Mouse (Mus musculus) limb, embryonic 13.5 days (tissue): Measurements from ENCODE around the gene 4930430F08Rik. TPM values are rescaled to one million over a fixed set of nuclear protein-coding genes. Genes with fewer than 3 reads are reported as not detected.
"Not testable (repeated sequence)": the region's sequence is repeated elsewhere in the genome, so short reads cannot be mapped to it uniquely, and the experiment has no call there.

Experiments used
- ATAC-seq: fragments of 200-750 bp; cut with Nextera tagmentation; 2 replicates; pipeline ENCODE4 v1.8.0; 2017; ENCODE audit warnings: low read depth, moderate number of reproducible peaks, moderate TSS enrichment; ENCODE audit not compliant: low FRiP score
- H3K27ac ChIP-seq: fragments of 300-500 bp; sonication (generic); 2 replicates; pipeline ENCODE4 v1.5.1; 2015; ENCODE audit warnings: inconsistent platforms, mild to moderate bottlenecking, moderate library complexity
- H3K27me3 ChIP-seq: fragments of 300-500 bp; sonication (generic); 2 replicates; pipeline ENCODE4 v1.6.1; 2015; ENCODE audit warnings: mild to moderate bottlenecking, inconsistent platforms
- H3K36me3 ChIP-seq: fragments of 300-500 bp; sonication (generic); 2 replicates; pipeline ENCODE4 v1.6.1; 2015; ENCODE audit warnings: inconsistent platforms, mild to moderate bottlenecking, moderate library complexity
- H3K4me1 ChIP-seq: fragments of 300-500 bp; sonication (generic); 2 replicates; pipeline ENCODE4 v1.6.1; 2015; ENCODE audit warnings: inconsistent platforms
- H3K4me2 ChIP-seq: fragments of 300-500 bp; sonication (generic); replicated peaks from 2 replicates; pipeline ENCODE4 v1.6.1; 2015; ENCODE audit warnings: inconsistent platforms, mild to moderate bottlenecking, moderate library complexity
- H3K4me3 ChIP-seq: fragments of 300-500 bp; sonication (generic); 2 replicates; pipeline ENCODE4 v1.5.1; 2015; ENCODE audit warnings: moderate library complexity, mild to moderate bottlenecking, inconsistent platforms
- H3K9ac ChIP-seq: fragments of 300-500 bp; sonication (generic); 2 replicates; pipeline ENCODE4 v1.6.1; 2015; ENCODE audit warnings: mild to moderate bottlenecking, inconsistent platforms
- H3K9me3 ChIP-seq: fragments of 300-500 bp; sonication (generic); 2 replicates; pipeline ENCODE4 v1.6.1; 2016; ENCODE audit warnings: inconsistent platforms
- WGBS: fragments of 180-500 bp; shearing (Covaris S2); methylation state at CpG from one replicate; pipeline ENCODE4 v1.1.7; 2015; 5-methylcytosine and 5-hydroxymethylcytosine counted together
- polyA plus RNA-seq: library from polyadenylated mRNA; unstranded; fragments of >200 nt; fragmentation: Nextera tagmentation; extraction: Ambion mirVana; gene quantifications from 2 replicates; pipeline ENCODE4 v1.2.1, GENCODE M21; 2015

Gene 4930430F08Rik
- polyA plus RNA-seq, 1 experiment from 2014 or later: 9.0 TPM

- Histone ChIP-seq H3K9me3 (no peaks in the 10 kb centered on the region), H3K4me1 (no peaks in the 10 kb centered on the region), H3K27me3 (no peaks in the 10 kb centered on the region), H3K9ac (no peak overlapping the region), H3K36me3 (peaks cover 48% of the 10 kb centered on the region), H3K4me3 (no peak overlapping the region), H3K27ac (no peak overlapping the region), H3K4me2 (no peak overlapping the region)
- WGBS: 89% methylated on average over 7 of the region's 7 CpGs
- no peak for ATAC-seq
These were observed 14.9 kb downstream of the 4930430F08Rik start for GRCm38 (mm10) chr10:100575294-100575693.

DNA sequence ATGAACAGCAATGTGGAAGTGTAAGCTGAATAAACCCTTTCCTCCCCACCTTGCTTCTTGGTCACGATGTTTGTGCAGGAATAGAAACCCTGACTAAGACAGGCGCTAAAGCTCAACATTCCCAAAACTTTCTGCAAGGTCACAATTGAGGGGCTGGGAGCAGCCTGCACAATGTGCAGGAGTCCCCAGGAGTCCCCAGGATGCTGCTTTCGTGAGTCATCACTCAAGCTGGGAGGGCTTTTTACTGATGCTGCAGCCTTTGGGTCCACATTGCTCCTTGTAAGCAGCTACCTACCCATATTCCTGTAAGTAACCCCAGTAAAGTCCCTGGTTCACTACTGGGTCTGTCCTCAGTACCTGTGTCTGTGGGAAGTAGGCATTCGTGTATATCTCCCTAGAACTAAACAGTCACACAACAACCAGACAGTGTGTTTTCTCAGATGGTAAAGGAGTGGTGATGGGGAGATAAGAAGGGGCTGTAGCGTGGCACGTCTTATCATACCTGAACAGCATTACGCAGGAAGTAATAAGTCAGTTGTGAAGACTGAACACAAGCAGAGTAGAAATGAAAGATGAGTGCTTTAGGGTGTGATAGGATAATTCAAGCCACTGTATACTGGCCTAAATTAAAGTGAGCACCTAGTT is 15.6 kb downstream of the 4930430F08Rik start:
- Histone ChIP-seq H3K4me2 (no peak overlapping the region), H3K27me3 (no peaks in the 10 kb centered on the region), H3K4me1 (no peaks in the 10 kb centered on the region), H3K36me3 (peaks cover 49% of the 10 kb centered on the region), H3K9ac (no peak overlapping the region), H3K27ac (no peak overlapping the region), H3K4me3 (no peak overlapping the region), H3K9me3 (no peaks in the 10 kb centered on the region)
- WGBS: 91% methylated on average over 7 of the region's 7 CpGs
- ATAC-seq: no peak

- peaks cover 48% of the 10 kb centered on the region for H3K36me3 ChIP-seq
- H3K4me3 ChIP-seq: no peak overlapping the region
- no peaks in the 10 kb centered on the region for H3K4me1 ChIP-seq
- H3K9me3 ChIP-seq: no peaks in the 10 kb centered on the region
- H3K27ac ChIP-seq: no peak overlapping the region
- H3K9ac ChIP-seq: no peak overlapping the region
- no peak overlapping the region for H3K4me2 ChIP-seq
- H3K27me3 ChIP-seq: no peaks in the 10 kb centered on the region
- no peak for ATAC-seq
- 89% methylated on average over 3 of the region's 3 CpGs for WGBS
These were observed 18.5 kb downstream of the 4930430F08Rik start for GRCm38 (mm10) chr10:100571707-100572106.

DNA sequence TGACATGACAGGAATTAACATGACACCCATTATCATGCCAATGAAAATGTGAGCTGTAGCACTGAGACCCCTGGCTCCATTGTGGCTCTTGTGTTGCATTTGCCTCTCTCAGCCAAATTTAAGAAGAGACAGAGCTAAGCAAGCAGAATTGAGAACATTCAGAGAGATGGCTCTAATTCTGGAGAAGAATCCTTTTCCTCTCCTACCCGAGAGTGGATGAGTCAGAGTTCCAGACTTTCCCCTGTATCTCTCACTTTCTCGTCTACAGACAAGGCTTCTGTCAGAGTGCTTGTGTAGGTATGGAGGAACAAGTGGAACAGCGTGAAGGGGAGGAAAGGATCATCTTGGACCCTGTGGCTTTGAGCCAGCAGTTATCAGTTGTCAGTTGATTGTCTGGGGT is 26.1 kb downstream of the 4930430F08Rik start:
- Histone ChIP-seq H3K4me2 (no peak overlapping the region), H3K27ac (no peak overlapping the region), H3K36me3 (peaks cover 45% of the 10 kb centered on the region), H3K4me3 (no peak overlapping the region), H3K27me3 (no peaks in the 10 kb centered on the region), H3K9ac (no peak overlapping the region), H3K9me3 (no peaks in the 10 kb centered on the region), H3K4me1 (no peaks in the 10 kb centered on the region)
- no peak for ATAC-seq
- WGBS: 91% methylated on average over 3 of the region's 3 CpGs

- H3K27ac ChIP-seq, H3K9ac ChIP-seq, ATAC-seq, H3K4me2 ChIP-seq, H3K4me3 ChIP-seq, H3K9me3 ChIP-seq, H3K27me3 ChIP-seq, H3K4me1 ChIP-seq: not testable (repeated sequence)
- WGBS: 91% methylated on average over 3 of the region's 3 CpGs
- peaks cover 31% of the 10 kb centered on the region for H3K36me3 ChIP-seq
These were observed 29.9 kb downstream of the 4930430F08Rik start for GRCm38 (mm10) chr10:100560194-100560883.

DNA sequence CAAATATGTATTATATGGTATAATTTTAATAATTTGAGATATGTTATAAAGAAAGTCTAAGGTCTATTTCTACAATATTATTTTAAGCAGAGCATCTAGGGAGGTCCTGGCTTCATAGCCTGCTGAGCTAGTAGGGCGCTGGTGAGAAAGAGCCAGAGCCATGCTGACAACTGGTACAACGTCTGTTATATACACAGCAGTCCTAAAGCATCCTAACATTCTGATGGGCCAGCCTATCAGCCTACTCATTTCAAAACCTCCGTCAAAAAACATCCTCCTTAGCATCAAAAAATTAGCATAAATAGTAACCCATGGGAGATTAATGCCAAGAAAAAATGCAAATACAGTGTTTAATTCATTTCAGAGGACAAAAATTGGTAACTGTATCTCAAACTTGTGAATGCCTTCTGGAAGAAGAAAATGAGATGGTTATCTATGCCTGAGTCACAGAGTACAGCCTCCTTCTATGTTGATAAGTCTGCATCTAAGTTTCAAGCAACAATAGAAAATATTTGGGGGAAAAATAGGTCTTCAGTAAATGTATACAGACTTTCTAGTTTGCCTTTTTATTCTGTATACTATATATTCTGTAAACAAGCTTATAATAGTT is 33.6 kb downstream of the 4930430F08Rik start:
- Histone ChIP-seq H3K4me1 (no peaks in the 10 kb centered on the region), H3K9ac (no peak overlapping the region), H3K36me3 (peaks cover 10% of the 10 kb centered on the region), H3K27ac (no peak overlapping the region), H3K27me3 (no peaks in the 10 kb centered on the region), H3K9me3 (no peaks in the 10 kb centered on the region), H3K4me2 (no peak overlapping the region), H3K4me3 (no peak overlapping the region)
- 87% methylated on average over 3 of the region's 3 CpGs for WGBS
- ATAC-seq: no peak

- H3K4me2 ChIP-seq: no peak overlapping the region
- no peak overlapping the region for H3K4me3 ChIP-seq
- WGBS: 88% methylated on average over 9 of the region's 9 CpGs
- no peaks in the 10 kb centered on the region for H3K27me3 ChIP-seq
- peaks cover 17% of the 10 kb centered on the region for H3K36me3 ChIP-seq
- peaks cover 4% of the 10 kb centered on the region; the same call in 1 of the 2 replicates for H3K9me3 ChIP-seq
- no peak for ATAC-seq
- no peak overlapping the region for H3K9ac ChIP-seq
- no peaks in the 10 kb centered on the region for H3K4me1 ChIP-seq
- no peak overlapping the region for H3K27ac ChIP-seq
These were observed 65.5 kb downstream of the 4930430F08Rik start for GRCm38 (mm10) chr10:100524499-100525390.

DNA sequence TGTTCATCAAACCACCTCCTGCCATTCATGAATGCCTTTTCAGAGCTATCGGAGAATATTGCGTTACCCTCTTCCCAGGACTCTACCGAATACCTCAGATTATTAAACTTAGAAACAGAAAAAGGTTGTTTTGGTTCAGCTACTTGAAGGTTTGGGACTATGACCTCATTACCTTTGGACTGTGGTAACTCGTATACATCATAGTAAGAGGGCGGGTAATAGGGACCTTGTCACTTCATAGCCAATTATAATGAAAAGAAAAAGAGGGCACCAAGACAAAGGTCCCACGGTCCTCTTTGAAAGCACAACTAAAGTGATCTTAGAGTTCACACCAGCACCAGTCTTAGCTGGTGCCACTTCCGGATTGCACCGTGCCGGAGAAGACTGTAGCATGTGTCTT is 67.9 kb downstream of the 4930430F08Rik start:
- Histone ChIP-seq H3K4me3 (no peak overlapping the region), H3K4me2 (no peak overlapping the region), H3K9me3 (peaks cover 4% of the 10 kb centered on the region; the same call in 1 of the 2 replicates), H3K4me1 (no peaks in the 10 kb centered on the region), H3K27me3 (no peaks in the 10 kb centered on the region), H3K27ac (no peak overlapping the region), H3K9ac (no peak overlapping the region), H3K36me3 (peaks cover 24% of the 10 kb centered on the region)
- ATAC-seq: no peak
- 89% methylated on average over 9 of the region's 9 CpGs for WGBS

Other genes with a start within 250 kb of the 4930430F08Rik start
- gene Gm4302, start 249.6 kb downstream of the 4930430F08Rik start, polyA plus RNA-seq: not detected in 2 replicates
- gene Gm4303, start 244.5 kb downstream of the 4930430F08Rik start, polyA plus RNA-seq: not detected in 2 replicates
- gene Gm4305, start 239.3 kb downstream of the 4930430F08Rik start, polyA plus RNA-seq: not detected in 2 replicates
- gene Gm4307, start 229.1 kb downstream of the 4930430F08Rik start, polyA plus RNA-seq: not detected in 2 replicates
- gene Gm4312, start 207.9 kb downstream of the 4930430F08Rik start, polyA plus RNA-seq: not detected in 2 replicates
- gene Tmtc3, start 103.1 kb downstream of the 4930430F08Rik start, polyA plus RNA-seq: 21.4 and 22.9 TPM in 2 replicates
- gene Cep290, start 102.9 kb downstream of the 4930430F08Rik start, polyA plus RNA-seq: 5.6 and 6.3 TPM in 2 replicates
- not detected in 2 replicates for gene 1700017N19Rik, start 61 bp upstream of the 4930430F08Rik start, polyA plus RNA-seq